Mouse (Mus musculus) stomach, embryonic 14.5 days (tissue): ENCODE measurements at regions not wholly inside any gene's neighbourhood (a gene's known extent, or its start where the extent isn't known, plus 50 kb on each side); places are given as distances from the start of the nearest gene placed in this dataset.
"Not testable (repeated sequence)": the region's sequence is repeated elsewhere in the genome, so short reads cannot be mapped to it uniquely, and the experiment has no call there.

Experiments used
- ATAC-seq: fragments of 200-750 bp; cut with Nextera tagmentation; 2 replicates; pipeline ENCODE4 v1.8.0; 2017; ENCODE audit warnings: low read depth, moderate TSS enrichment; ENCODE audit not compliant: insufficient number of reproducible peaks, insufficient read depth, low FRiP score
- H3K27ac ChIP-seq: fragments of 300-500 bp; sonication (generic); 2 replicates; pipeline ENCODE4 v1.5.1; 2014; ENCODE audit warnings: mild to moderate bottlenecking, low read length, moderate library complexity, mixed read lengths
- H3K27me3 ChIP-seq: fragments of 300-500 bp; sonication (generic); 2 replicates; pipeline ENCODE4 v1.6.1; 2014; ENCODE audit warnings: low read length, control low read depth, mixed read lengths; ENCODE audit not compliant: control insufficient read depth, insufficient read depth
- H3K36me3 ChIP-seq: fragments of 300-500 bp; sonication (generic); 2 replicates; pipeline ENCODE4 v1.6.1; 2014; ENCODE audit warnings: mild to moderate bottlenecking, control low read depth, low read length, moderate library complexity, mixed read lengths; ENCODE audit not compliant: control insufficient read depth, insufficient read depth
- H3K4me1 ChIP-seq: fragments of 300-500 bp; sonication (generic); 2 replicates; pipeline ENCODE4 v1.6.1; 2014; ENCODE audit warnings: low read length, control low read depth, mixed read lengths; ENCODE audit not compliant: control insufficient read depth, insufficient read depth
- H3K4me2 ChIP-seq: fragments of 300-500 bp; sonication (generic); replicated peaks from 2 replicates; pipeline ENCODE4 v1.6.1; 2014; ENCODE audit warnings: low read depth, low read length, control low read depth
- H3K4me3 ChIP-seq: fragments of 300-500 bp; sonication (generic); 2 replicates; pipeline ENCODE4 v1.5.1; 2014; ENCODE audit warnings: low read depth, low read length, control low read depth
- H3K9ac ChIP-seq: fragments of 300-500 bp; sonication (generic); replicated peaks from 2 replicates; pipeline ENCODE4 v1.6.1; 2014; ENCODE audit warnings: low read depth, mild to moderate bottlenecking, control low read depth, low read length, moderate library complexity, mixed read lengths
- H3K9me3 ChIP-seq: fragments of 300-500 bp; sonication (generic); 2 replicates; pipeline ENCODE4 v1.6.1; 2016; ENCODE audit warnings: low read depth, low read length, control low read depth; ENCODE audit not compliant: control insufficient read depth
- WGBS: fragments of 180-500 bp; shearing (Covaris S2); extraction: QIAGEN DNeasy Blood & Tissue Kit; methylation state at CpG from one replicate; pipeline ENCODE4 v1.1.7; 2014; 5-methylcytosine and 5-hydroxymethylcytosine counted together

- not testable (repeated sequence) for H3K4me1 ChIP-seq, H3K4me3 ChIP-seq, ATAC-seq, H3K27ac ChIP-seq, H3K27me3 ChIP-seq, H3K9me3 ChIP-seq, H3K4me2 ChIP-seq, H3K9ac ChIP-seq, H3K36me3 ChIP-seq
- 88% methylated on average over 4 of the region's 4 CpGs for WGBS
These were observed 50.4 kb upstream of the 4931417E11Rik start for GRCm38 (mm10) chr6:73519894-73520293.
